In the genomic region with DNA sequence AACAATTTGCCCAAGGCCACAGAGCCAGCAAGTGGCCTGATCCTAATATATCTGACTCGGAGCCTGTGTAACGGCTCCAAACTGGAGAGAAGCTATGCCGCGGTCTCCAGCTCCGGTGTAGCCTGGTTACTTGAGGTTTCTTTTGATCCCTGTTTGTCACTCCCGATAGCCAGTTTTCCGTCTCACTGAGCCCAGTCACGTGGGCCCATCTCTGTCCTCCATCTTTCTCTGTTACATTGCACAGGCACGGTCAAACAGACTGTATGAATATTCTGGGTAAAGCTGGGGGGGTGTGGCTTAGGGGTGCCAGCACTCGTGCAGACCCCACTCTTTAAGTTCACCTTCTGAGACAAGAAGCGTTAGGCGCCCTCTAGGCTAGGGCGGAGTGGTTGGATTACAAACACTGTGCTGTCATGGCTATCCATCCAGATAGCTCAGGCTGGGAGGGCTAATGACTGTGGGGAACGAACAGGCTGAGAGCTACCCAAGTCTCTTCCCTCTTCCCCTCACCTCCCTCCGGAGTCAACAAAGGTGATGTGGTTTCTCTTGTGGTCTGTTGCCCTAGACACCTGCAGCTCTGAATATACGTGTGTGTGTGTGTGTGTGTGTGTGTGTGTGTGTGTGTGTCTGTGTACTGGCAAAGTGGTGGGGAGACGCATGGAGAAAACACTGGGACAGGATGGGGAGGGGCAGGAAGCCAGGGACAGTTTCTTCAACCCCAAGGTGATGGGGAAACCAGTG, we compare ENCODE assay signal across 13 mouse cellular contexts. TPM values are rescaled to one million over a fixed set of nuclear protein-coding genes. Genes with fewer than 3 reads are reported as not detected.
DNase-seq lines count a peak whose midpoint lies in the region; ATAC-seq and TF ChIP-seq lines count a peak whose summit lies in the region.
"Had no signal": no experiment of that assay in that cellular context is flagged by ENCODE, and none has a peak within 500 bp of the region (broad histone marks: within the 10 kb centered on the region; RNA-seq: fewer than 3 reads in every experiment).

No protein-coding gene starts in this region.

- no peak for TF ChIP-seq CTCF in thymus, adult 2 months (IDR thresholded peaks at IDR 0.05; ENCODE audit: borderline replicate concordance, control insufficient read depth, extremely low read depth, insufficient read depth, low read length, poor library complexity)

- TF ChIP-seq POLR2A in thymus, adult 2 months (IDR thresholded peaks at IDR 0.05; ENCODE audit: control insufficient read depth, extremely low read depth, insufficient read depth, low read length, poor library complexity) = no peak

- H3K36me3 ChIP-seq in embryonic facial prominence, embryonic 14.5 days (ENCODE audit: control insufficient read depth, insufficient read depth, low read length) = no peaks in the 10 kb centered on the region
- H3K36me3 ChIP-seq in embryonic facial prominence, embryonic 10.5 days (replicated peaks) = no peaks in the 10 kb centered on the region
- H3K36me3 ChIP-seq in kidney, embryonic 16.5 days (ENCODE audit: insufficient read depth, low read length) = no peaks in the 10 kb centered on the region
- no peaks in the 10 kb centered on the region for H3K36me3 ChIP-seq in thymus, adult 2 months (ENCODE audit: control insufficient read depth, insufficient read depth, low read length)

- 42% methylated on average over 17 of the region's 17 CpGs for WGBS in embryonic facial prominence, embryonic 14.5 days
- 51% methylated on average over 17 of the region's 17 CpGs for WGBS in embryonic facial prominence, embryonic 10.5 days
- WGBS in kidney, embryonic 16.5 days = 46% methylated on average over 17 of the region's 17 CpGs
- 40% methylated on average over 17 of the region's 17 CpGs for WGBS in thymus, adult 2 months

- H3K4me3 ChIP-seq in embryonic facial prominence, embryonic 14.5 days (ENCODE audit: low read depth, low read length) = no peak overlapping the region
- no peak overlapping the region for H3K4me3 ChIP-seq in embryonic facial prominence, embryonic 10.5 days
- H3K4me3 ChIP-seq in kidney, embryonic 16.5 days (ENCODE audit: low read length) = no peak overlapping the region
- peak overlapping the region; percentile 39 for H3K4me3 ChIP-seq in thymus, adult 2 months (ENCODE audit: control insufficient read depth, insufficient read depth, low read length)

- ATAC-seq in embryonic facial prominence, embryonic 14.5 days (ENCODE audit: low read depth) = no peak
- no peak for ATAC-seq in kidney, embryonic 16.5 days (ENCODE audit: low FRiP score, low TSS enrichment)
- ATAC-seq: forebrain, embryonic 16.5 days; intestine, postnatal 0 days had no signal

- peaks cover 49% of the 10 kb centered on the region for H3K4me1 ChIP-seq in embryonic facial prominence, embryonic 14.5 days (ENCODE audit: control insufficient read depth, insufficient read depth, low read length)
- H3K4me1 ChIP-seq in embryonic facial prominence, embryonic 10.5 days = peaks cover 62% of the 10 kb centered on the region
- H3K4me1 ChIP-seq in kidney, embryonic 16.5 days (ENCODE audit: insufficient read depth, low read length) = peaks cover 68% of the 10 kb centered on the region
- peaks cover 83% of the 10 kb centered on the region for H3K4me1 ChIP-seq in thymus, adult 2 months (replicated peaks; ENCODE audit: control insufficient read depth, insufficient read depth, low read length)

- H3K27me3 ChIP-seq in embryonic facial prominence, embryonic 14.5 days (replicated peaks; ENCODE audit: control insufficient read depth, insufficient read depth, low read length) = no peaks in the 10 kb centered on the region
- H3K27me3 ChIP-seq in embryonic facial prominence, embryonic 10.5 days (replicated peaks; ENCODE audit: low read depth, poor library complexity, severe bottlenecking) = peaks cover 9% of the 10 kb centered on the region
- no peaks in the 10 kb centered on the region for H3K27me3 ChIP-seq in kidney, embryonic 16.5 days (ENCODE audit: insufficient read depth, low read length)
- no peaks in the 10 kb centered on the region for H3K27me3 ChIP-seq in thymus, adult 2 months (ENCODE audit: control insufficient read depth, insufficient read depth, low read length)

- H3K4me2 ChIP-seq in embryonic facial prominence, embryonic 14.5 days (ENCODE audit: low read depth, low read length) = no peak overlapping the region
- no peak overlapping the region; the same call in 1 of the 2 replicates for H3K4me2 ChIP-seq in kidney, embryonic 16.5 days (replicated peaks; ENCODE audit: low read depth, low read length)

- DNase-seq in embryonic facial prominence, embryonic 14.5 days (ENCODE audit: low spot score) = no peak
- no peak for DNase-seq in embryonic facial prominence, embryonic 10.5 days (ENCODE audit: low spot score)
- DNase-seq in kidney, adult 11 months = no peak
- peak; percentile 37 for DNase-seq in ES-CJ7 (ENCODE audit: low read depth, low spot score)
- peak; percentile 85 for DNase-seq in thymus, adult 2 months
- DNase-seq in frontal cortex, postnatal 14 days (ENCODE audit: low spot score in 2 of 2) = no peak
- no peak for DNase-seq in right cerebral cortex, adult 2 months (ENCODE audit: low spot score in 2 of 2)
- DNase-seq: cerebellum, adult 2 months; heart, adult 18-20 months; layer of hippocampus, postnatal 36 days had no signal

- 0 out of 2 replicates have a peak overlapping the region, but pooled peaks have one; percentile 21 for H3K27ac ChIP-seq in embryonic facial prominence, embryonic 14.5 days (replicated peaks; ENCODE audit: low read depth, low read length)
- no peak overlapping the region for H3K27ac ChIP-seq in embryonic facial prominence, embryonic 10.5 days (replicated peaks)
- H3K27ac ChIP-seq in kidney, embryonic 16.5 days (ENCODE audit: low read length) = peak overlapping the region; percentile 80; the same call in 1 of the 2 replicates
- H3K27ac ChIP-seq in thymus, adult 2 months (ENCODE audit: control insufficient read depth, insufficient read depth, low read length) = peak overlapping the region; percentile 95

- H3K9ac ChIP-seq in embryonic facial prominence, embryonic 14.5 days (ENCODE audit: low read depth, low read length) = no peak overlapping the region; the same call in 1 of the 2 replicates
- H3K9ac ChIP-seq in kidney, embryonic 16.5 days (replicated peaks; ENCODE audit: low read length) = no peak overlapping the region

- H3K9me3 ChIP-seq in embryonic facial prominence, embryonic 14.5 days (ENCODE audit: control insufficient read depth, low read length) = no peaks in the 10 kb centered on the region
- no peaks in the 10 kb centered on the region for H3K9me3 ChIP-seq in embryonic facial prominence, embryonic 10.5 days
- no peaks in the 10 kb centered on the region for H3K9me3 ChIP-seq in kidney, embryonic 16.5 days (ENCODE audit: low read length)

RNA-seq across cellular contexts. Expression of a gene that starts 8.0 kb away (rescaled TPM):
- 30.8 and 31.7 TPM in 2 replicates for polyA plus RNA-seq in embryonic facial prominence, embryonic 14.5 days (2014; fragmentation: Nextera tagmentation; extraction: Ambion mirVana)
- 26.6 and 30.2 TPM in 2 replicates for polyA plus RNA-seq in embryonic facial prominence, embryonic 10.5 days (2016; fragmentation: Nextera tagmentation; extraction: Ambion mirVana)
- polyA plus RNA-seq in kidney, embryonic 16.5 days (2015; fragmentation: Nextera tagmentation; extraction: Ambion mirVana) = 37.3 and 40.0 TPM in 2 replicates
- 827 and 963 TPM in 2 replicates for polyA plus RNA-seq in thymus, adult 2 months (2012; rRNA removed)

RNA-seq across cellular contexts. Expression of a gene that starts 58.0 kb away (rescaled TPM):
- 37.5 and 41.9 TPM in 2 replicates for polyA plus RNA-seq in embryonic facial prominence, embryonic 14.5 days (2014; fragmentation: Nextera tagmentation; extraction: Ambion mirVana)
- 17.8 and 18.9 TPM in 2 replicates for polyA plus RNA-seq in embryonic facial prominence, embryonic 10.5 days (2016; fragmentation: Nextera tagmentation; extraction: Ambion mirVana)
- 81.7 and 81.9 TPM in 2 replicates for polyA plus RNA-seq in kidney, embryonic 16.5 days (2015; fragmentation: Nextera tagmentation; extraction: Ambion mirVana)
- 62.1 and 62.8 TPM in 2 replicates for polyA plus RNA-seq in thymus, adult 2 months (2012; rRNA removed)

Comparison
In these comparisons a context has a peak if more than half of its experiments do, and no peak if none do; other contexts are left out.
1. DNase-seq: peak in ES-CJ7 (single experiment) and thymus, adult 2 months (single experiment); none in embryonic facial prominence, embryonic 14.5 days (single experiment), embryonic facial prominence, embryonic 10.5 days (single experiment), kidney, adult 11 months (single experiment), frontal cortex, postnatal 14 days (0 of 2) and right cerebral cortex, adult 2 months (0 of 2).
2. RNA of a gene that starts 8.0 kb away (polyA plus RNA-seq): 827 to 963 TPM in thymus, adult 2 months; 37.3 to 40.0 TPM in kidney, embryonic 16.5 days, 30.8 to 31.7 TPM in embryonic facial prominence, embryonic 14.5 days and 26.6 to 30.2 TPM in embryonic facial prominence, embryonic 10.5 days; every median in the first group is over 10 times any median in the second.